Mouse (Mus musculus) inflammation-experienced regulatory T-cells, adult 16 weeks (primary cell): ENCODE data around the gene Spata31d1d. TPM values are rescaled to one million over a fixed set of nuclear protein-coding genes. Genes with fewer than 3 reads are reported as not detected.

Experiments used
- polyA plus RNA-seq: library from polyadenylated mRNA; unstranded; fragments of 100-300 nt; shearing (Covaris generic); gene quantifications from one replicate; pipeline ENCODE4 v1.2.1, GENCODE M21; 2017

Spata31d1d gene
- polyA plus RNA-seq, result not detected

DNA sequence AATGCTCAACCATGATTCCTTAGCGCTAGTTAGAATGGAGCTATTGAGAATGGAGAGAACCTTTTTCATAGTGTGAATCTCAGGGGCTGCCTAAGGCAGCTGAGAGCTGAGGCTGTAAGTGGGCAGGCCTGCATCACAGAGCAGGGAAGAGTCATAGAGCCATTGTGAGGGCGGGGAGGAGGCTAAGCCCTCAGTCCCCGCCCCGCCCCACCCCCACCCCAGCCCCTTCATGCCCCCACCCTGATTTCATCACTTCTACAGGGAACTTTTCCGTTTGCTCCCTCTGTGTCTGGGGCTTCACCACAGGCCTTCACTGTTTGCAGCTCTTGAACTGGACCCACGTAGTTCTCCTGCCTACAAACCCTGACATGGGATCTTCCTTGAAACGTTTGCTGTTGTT is at the start of gene Spata31d1d:
Spata31d1d (minus strand) TSS at position 101 of the 400 bp plus-strand sequence.

DNA sequence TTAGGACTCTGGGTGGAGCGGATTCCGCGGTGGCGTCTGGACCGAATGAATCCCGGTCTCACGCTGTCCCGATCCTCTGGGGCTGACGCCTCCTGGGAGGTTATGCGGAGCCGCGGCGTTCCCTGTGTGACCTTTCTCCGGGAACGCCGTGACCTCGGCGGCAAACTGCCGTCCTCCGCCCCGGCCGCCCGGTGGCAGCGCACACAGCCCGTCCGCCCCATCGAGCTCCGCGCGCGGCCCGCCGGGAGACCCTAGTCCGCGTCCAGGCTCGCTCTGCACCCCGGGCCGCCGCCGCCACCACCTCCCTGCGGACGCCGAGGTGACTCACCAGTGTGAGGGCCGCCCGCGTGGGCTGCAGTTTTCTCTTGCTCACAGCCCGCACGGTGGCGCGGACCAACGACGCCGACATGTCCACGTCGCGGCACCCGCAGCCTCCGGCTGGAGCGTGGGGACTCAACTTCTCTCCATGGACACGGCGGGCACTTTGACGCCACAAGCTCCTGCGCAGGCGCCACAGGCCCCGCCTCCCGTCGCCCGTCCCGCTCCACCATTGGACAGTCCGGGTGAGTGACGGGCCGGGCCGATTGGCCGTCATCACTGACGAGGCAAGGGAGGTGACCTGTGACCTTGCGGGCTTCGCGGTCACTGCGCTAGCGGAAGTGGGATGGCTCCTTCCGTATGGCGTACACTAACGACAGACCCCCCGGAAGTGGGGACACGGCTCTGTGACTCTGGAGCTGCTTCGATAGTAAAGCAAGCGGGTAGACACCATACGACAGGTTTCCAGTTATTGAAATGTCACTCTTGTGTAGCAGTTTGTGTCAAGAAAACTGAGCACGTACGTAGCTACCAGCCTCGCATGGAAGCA is 38.0 kb upstream of the Spata31d1d start, which contains the start of gene Isca1:
Isca1 (minus strand) TSS at position 515 of the 868 bp plus-strand sequence.

GRCm38 (mm10) chr13:59746711-59747110 is 15.2 kb upstream of the Spata31d1d start, which contains the start of gene 1700014D04Rik:
TSS of gene 1700014D04Rik (minus strand) at chr13:59746752.

GRCm38 (mm10) chr13:59711984-59712383 is 19.6 kb downstream of the Spata31d1d start, which contains the start of gene Spata31d1b:
TSS of gene Spata31d1b (plus strand) at chr13:59712284.

GRCm38 (mm10) chr13:59710230-59710629 is 21.3 kb downstream of the Spata31d1d start, which contains the start of gene Spata31d1a:
TSS of gene Spata31d1a (minus strand) at chr13:59710330.

DNA sequence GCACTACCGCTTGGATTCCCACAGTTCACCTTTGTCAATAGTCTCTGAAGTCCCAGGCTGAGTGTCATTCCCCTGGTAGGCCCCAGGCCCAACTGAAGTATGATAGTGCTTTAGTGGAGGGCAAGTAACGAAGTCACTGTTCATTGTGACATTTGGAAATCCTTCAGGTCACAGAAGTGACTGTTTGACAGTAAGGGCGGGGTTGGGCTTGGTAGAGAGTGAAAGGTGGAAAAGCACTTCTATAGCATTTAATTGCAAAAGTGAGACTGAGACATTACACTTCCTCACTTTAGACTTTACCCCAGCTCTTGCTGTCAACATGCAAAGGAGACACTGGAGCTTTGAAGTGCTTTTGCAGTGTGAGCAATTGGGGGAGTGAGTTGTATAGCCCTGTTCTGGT is 37.5 kb downstream of the Spata31d1d start, which contains the start of gene 4921517D22Rik:
4921517D22Rik (minus strand) TSS at position 101 of the 400 bp plus-strand sequence.

Other genes with a start within 250 kb of the Spata31d1d start
- 20.3 TPM for gene Agtpbp1, start 146.5 kb downstream of the Spata31d1d start, polyA plus RNA-seq
- gene Naa35, start 146.5 kb downstream of the Spata31d1d start, polyA plus RNA-seq, result 84.3 TPM
- gene Golm1, start 55.9 kb downstream of the Spata31d1d start, polyA plus RNA-seq, result 46.7 TPM
- 0.15 TPM for gene 4921517D22Rik, start 37.6 kb downstream of the Spata31d1d start, polyA plus RNA-seq
- not detected for gene Spata31d1a, start 21.4 kb downstream of the Spata31d1d start, polyA plus RNA-seq
- not detected for gene Spata31d1b, start 19.5 kb downstream of the Spata31d1d start, polyA plus RNA-seq
- not detected for gene 1700014D04Rik, start 15.0 kb upstream of the Spata31d1d start, polyA plus RNA-seq
- 76.1 TPM for gene Isca1, start 38.1 kb upstream of the Spata31d1d start, polyA plus RNA-seq
- not detected for gene Gm49354, start 50.5 kb upstream of the Spata31d1d start, polyA plus RNA-seq
- 168 TPM for gene Tut7, start 91.4 kb upstream of the Spata31d1d start, polyA plus RNA-seq